Mouse (Mus musculus): ENCODE data around the gene Pramef8. TPM values are rescaled to one million over a fixed set of nuclear protein-coding genes. Genes with fewer than 3 reads are reported as not detected.
"Not testable (repeated sequence)": the region's sequence is repeated elsewhere in the genome, so short reads cannot be mapped to it uniquely, and the experiment has no call there.

Gene Pramef8
- polyA plus RNA-seq, 2 experiments, result 1.5 to 2.4 TPM

DNA sequence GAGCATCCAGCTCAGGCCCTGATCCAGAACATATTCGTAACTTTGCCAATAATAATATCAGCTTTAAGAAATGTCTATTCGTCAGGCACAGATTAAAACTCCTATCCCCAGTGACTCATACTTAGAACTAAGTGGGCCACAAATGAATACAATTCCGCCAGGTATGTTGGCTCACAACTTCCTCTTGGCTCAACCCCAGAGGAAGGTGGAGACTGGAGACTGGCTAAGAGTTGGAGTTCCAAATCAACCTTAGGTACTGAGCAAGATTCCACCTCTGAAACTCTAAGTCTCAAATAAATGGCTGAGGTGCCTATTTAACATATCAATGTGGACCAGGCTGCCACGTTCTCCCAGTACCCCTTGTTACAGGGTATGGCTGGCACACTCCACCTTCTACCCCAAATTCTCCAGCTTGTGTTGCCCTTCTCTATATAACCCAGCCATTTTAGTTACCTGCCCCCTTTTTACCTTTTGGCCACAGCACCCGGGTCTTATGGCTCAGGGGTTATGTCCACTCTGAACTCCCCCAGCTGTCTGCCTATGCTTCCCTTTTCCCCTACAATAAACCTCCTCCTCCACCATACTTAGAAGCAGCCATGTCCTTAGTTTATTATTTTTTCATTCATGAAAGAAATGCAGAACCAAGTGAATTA lies 534 bp upstream of the Pramef8 start:
- Histone ChIP-seq H3K27me3 (ENCODE audit: control insufficient read depth, insufficient read depth, low read length) (no peaks in the 10 kb centered on the region), H3K27ac (no peak overlapping the region), H3K4me1 (replicated peaks; ENCODE audit: control insufficient read depth in 2 of 2, insufficient read depth in 2 of 2, low read length in 1 of 2) (peaks cover 4 to 11% of the 10 kb centered on the region in 2 experiments; a peak in 3 of 4 replicates), H3K4me3 (ENCODE audit: insufficient read depth in 1 of 2, low read depth in 2 of 2, low read length in 2 of 2) (peak overlapping the region; percentile 83 to 100), H3K9ac (replicated peaks) (peak overlapping the region; percentile 85), H3K9me3 (ENCODE audit: control insufficient read depth, low read length) (no peaks in the 10 kb centered on the region), H3K4me2 (ENCODE audit: low read depth) (peak overlapping the region; percentile 72), H3K36me3 (replicated peaks; ENCODE audit: control insufficient read depth, insufficient read depth, low read depth) (no peaks in the 10 kb centered on the region)
- TF ChIP-seq CTCF (IDR thresholded peaks at IDR 0.05; ENCODE audit: low read depth) (no peak), EP300 (IDR thresholded peaks at IDR 0.05; ENCODE audit: low read depth) (no peak)
- DNase-seq (ENCODE audit: low read depth in 3 of 3, low spot score in 3 of 3), result peak in 1 of 3 experiments; percentile 1
- no peak for ATAC-seq (ENCODE audit: insufficient read depth)
- 73% methylated on average over 5 of the region's 5 CpGs for WGBS (ENCODE audit: insufficient replicate concordance)

- Histone ChIP-seq H3K9ac (replicated peaks) (no peak overlapping the region), H3K27me3 (ENCODE audit: control insufficient read depth, insufficient read depth, low read length) (no peaks in the 10 kb centered on the region), H3K4me1 (replicated peaks; ENCODE audit: control insufficient read depth in 2 of 2, insufficient read depth in 2 of 2, low read length in 1 of 2) (peaks cover 4 to 11% of the 10 kb centered on the region in 2 experiments; a peak in 3 of 4 replicates), H3K4me2 (ENCODE audit: low read depth) (peak overlapping the region; percentile 72; the same call in 1 of the 2 replicates), H3K27ac (no peak overlapping the region), H3K9me3 (ENCODE audit: control insufficient read depth, low read length) (no peaks in the 10 kb centered on the region), H3K36me3 (replicated peaks; ENCODE audit: control insufficient read depth, insufficient read depth, low read depth) (0 out of 2 replicates have a peak, but pooled peaks cover 2% of the 10 kb centered on the region), H3K4me3 (ENCODE audit: insufficient read depth in 1 of 2, low read depth in 2 of 2, low read length in 2 of 2) (no peak overlapping the region)
- DNase-seq (ENCODE audit: low read depth in 3 of 3, low spot score in 3 of 3) (no peak), ATAC-seq (ENCODE audit: insufficient read depth) (no peak)
- TF ChIP-seq EP300 (IDR thresholded peaks at IDR 0.05; ENCODE audit: low read depth) (no peak), CTCF (IDR thresholded peaks at IDR 0.05; ENCODE audit: low read depth) (no peak)
- WGBS (ENCODE audit: insufficient replicate concordance), result 68% methylated on average over 1 of the region's 1 CpGs
Measured at GRCm38 (mm10) chr4:143413621-143414020, 1.4 kb downstream of the Pramef8 start.

- H3K4me2 ChIP-seq (ENCODE audit: low read depth), result no peak overlapping the region
Measured at GRCm38 (mm10) chr4:143414121-143414520, 1.9 kb downstream of the Pramef8 start.

GRCm38 (mm10) chr4:143426770-143427169 lies 14.5 kb downstream of the Pramef8 start:
- WGBS (ENCODE audit: insufficient replicate concordance), result 64% methylated on average over 5 of the region's 5 CpGs
- not testable (repeated sequence) for H3K4me2 ChIP-seq (ENCODE audit: low read depth); H3K36me3 ChIP-seq (replicated peaks; ENCODE audit: control insufficient read depth, insufficient read depth, low read depth); DNase-seq (ENCODE audit: low read depth in 3 of 3, low spot score in 3 of 3); H3K4me3 ChIP-seq (ENCODE audit: insufficient read depth in 1 of 2, low read depth in 2 of 2, low read length in 2 of 2); H3K9me3 ChIP-seq (ENCODE audit: control insufficient read depth, low read length); H3K4me1 ChIP-seq (replicated peaks; ENCODE audit: control insufficient read depth in 2 of 2, insufficient read depth in 2 of 2, low read length in 1 of 2); H3K27ac ChIP-seq; H3K27me3 ChIP-seq (ENCODE audit: control insufficient read depth, insufficient read depth, low read length); H3K9ac ChIP-seq (replicated peaks); ATAC-seq (ENCODE audit: insufficient read depth)

More at GRCm38 (mm10) chr4:143414121-143414520, 1.9 kb downstream of the Pramef8 start:
- no peak overlapping the region for H3K27ac ChIP-seq
- H3K36me3 ChIP-seq (replicated peaks; ENCODE audit: control insufficient read depth, insufficient read depth, low read depth), result 0 out of 2 replicates have a peak, but pooled peaks cover 2% of the 10 kb centered on the region
- no peaks in the 10 kb centered on the region for H3K9me3 ChIP-seq (ENCODE audit: control insufficient read depth, low read length)
- no peak overlapping the region for H3K9ac ChIP-seq (replicated peaks)
- peaks cover 4 to 11% of the 10 kb centered on the region in 2 experiments; a peak in 3 of 4 replicates for H3K4me1 ChIP-seq (replicated peaks; ENCODE audit: control insufficient read depth in 2 of 2, insufficient read depth in 2 of 2, low read length in 1 of 2)
- no peak overlapping the region for H3K4me3 ChIP-seq (ENCODE audit: insufficient read depth in 1 of 2, low read depth in 2 of 2, low read length in 2 of 2)
- ATAC-seq (ENCODE audit: insufficient read depth), result no peak
- no peaks in the 10 kb centered on the region for H3K27me3 ChIP-seq (ENCODE audit: control insufficient read depth, insufficient read depth, low read length)
- no peak for DNase-seq (ENCODE audit: low read depth in 3 of 3, low spot score in 3 of 3)
- TF ChIP-seq EP300 (IDR thresholded peaks at IDR 0.05; ENCODE audit: low read depth), result no peak
- TF ChIP-seq CTCF (IDR thresholded peaks at IDR 0.05; ENCODE audit: low read depth), result no peak
- 74% methylated on average over 3 of the region's 3 CpGs for WGBS (ENCODE audit: insufficient replicate concordance)

GRCm38 (mm10) chr4:143450224-143450623 lies 38.0 kb downstream of the Pramef8 start, which contains the start of gene Oog4:
Gene Oog4, minus strand, starts transcription at chr4:143450324.
- no peak within 1 kb of the TSS for H3K27ac ChIP-seq
- no peaks in the 10 kb centered on the region for H3K36me3 ChIP-seq (replicated peaks; ENCODE audit: control insufficient read depth, insufficient read depth, low read depth)
- H3K9ac ChIP-seq (replicated peaks), result no peak within 1 kb of the TSS
- H3K4me1 ChIP-seq (replicated peaks; ENCODE audit: control insufficient read depth in 2 of 2, insufficient read depth in 2 of 2, low read length in 1 of 2), result no peaks in the 10 kb centered on the region
- H3K4me3 ChIP-seq (ENCODE audit: insufficient read depth in 1 of 2, low read depth in 2 of 2, low read length in 2 of 2), result no peak within 1 kb of the TSS
- 49% methylated on average over 3 of the region's 3 CpGs for WGBS (ENCODE audit: insufficient replicate concordance)
- no peak within 1 kb of the TSS for H3K4me2 ChIP-seq (ENCODE audit: low read depth)
- no peaks in the 10 kb centered on the region for H3K27me3 ChIP-seq (ENCODE audit: control insufficient read depth, insufficient read depth, low read length)
- no peak for ATAC-seq (ENCODE audit: insufficient read depth)
- no peaks in the 10 kb centered on the region for H3K9me3 ChIP-seq (ENCODE audit: control insufficient read depth, low read length)
- DNase-seq (ENCODE audit: low read depth in 3 of 3, low spot score in 3 of 3), result no peak
- TF ChIP-seq EP300 (IDR thresholded peaks at IDR 0.05; ENCODE audit: low read depth), result no peak
- TF ChIP-seq CTCF (IDR thresholded peaks at IDR 0.05; ENCODE audit: low read depth), result no peak

Other genes with a start within 250 kb of the Pramef8 start
- gene Prdm2, start 199.4 kb upstream of the Pramef8 start, polyA plus RNA-seq (2012; rRNA removed), result 3.3 and 3.6 TPM in 2 replicates
- 2.7 TPM in 2 replicates for gene Prdm2, start 199.4 kb upstream of the Pramef8 start, polyA plus RNA-seq (2014; fragmentation: Nextera tagmentation; extraction: Ambion mirVana)
- gene Pdpn, start 112.9 kb upstream of the Pramef8 start, polyA plus RNA-seq (2012; rRNA removed), result 0.29 and 0.47 TPM in 2 replicates
- 0.95 and 1.0 TPM in 2 replicates for gene Pdpn, start 112.9 kb upstream of the Pramef8 start, polyA plus RNA-seq (2014; fragmentation: Nextera tagmentation; extraction: Ambion mirVana)
- not detected in 2 replicates for gene Lrrc38, start 62.7 kb upstream of the Pramef8 start, polyA plus RNA-seq (2012; rRNA removed)
- not detected in 2 replicates for gene Lrrc38, start 62.7 kb upstream of the Pramef8 start, polyA plus RNA-seq (2014; fragmentation: Nextera tagmentation; extraction: Ambion mirVana)
- gene Pramel1, start 18.0 kb upstream of the Pramef8 start, polyA plus RNA-seq (2012; rRNA removed), result not detected in 2 replicates
- not detected in 2 replicates for gene Pramel1, start 18.0 kb upstream of the Pramef8 start, polyA plus RNA-seq (2014; fragmentation: Nextera tagmentation; extraction: Ambion mirVana)
- not detected in 2 replicates for gene Oog4, start 37.9 kb downstream of the Pramef8 start, polyA plus RNA-seq (2012; rRNA removed)
- gene Oog4, start 37.9 kb downstream of the Pramef8 start, polyA plus RNA-seq (2014; fragmentation: Nextera tagmentation; extraction: Ambion mirVana), result not detected in 2 replicates
- gene Gm13043, start 98.9 kb downstream of the Pramef8 start, polyA plus RNA-seq (2012; rRNA removed), result not detected in 2 replicates
- gene Gm13043, start 98.9 kb downstream of the Pramef8 start, polyA plus RNA-seq (2014; fragmentation: Nextera tagmentation; extraction: Ambion mirVana), result not detected in 2 replicates
- gene Gm13040, start 123.5 kb downstream of the Pramef8 start, polyA plus RNA-seq (2012; rRNA removed), result not detected in 2 replicates
- not detected in 2 replicates for gene Gm13040, start 123.5 kb downstream of the Pramef8 start, polyA plus RNA-seq (2014; fragmentation: Nextera tagmentation; extraction: Ambion mirVana)
- not detected in 2 replicates for gene BC080695, start 139.3 kb downstream of the Pramef8 start, polyA plus RNA-seq (2012; rRNA removed)
- gene BC080695, start 139.3 kb downstream of the Pramef8 start, polyA plus RNA-seq (2014; fragmentation: Nextera tagmentation; extraction: Ambion mirVana), result not detected in 2 replicates
- gene Gm13057, start 139.3 kb downstream of the Pramef8 start, polyA plus RNA-seq (2012; rRNA removed), result not detected in 2 replicates
- gene Gm13057, start 139.3 kb downstream of the Pramef8 start, polyA plus RNA-seq (2014; fragmentation: Nextera tagmentation; extraction: Ambion mirVana), result not detected in 2 replicates
- gene Gm13083, start 202.6 kb downstream of the Pramef8 start, polyA plus RNA-seq (2012; rRNA removed), result not detected in 2 replicates
- not detected in 2 replicates for gene Gm13083, start 202.6 kb downstream of the Pramef8 start, polyA plus RNA-seq (2014; fragmentation: Nextera tagmentation; extraction: Ambion mirVana)
- not detected in 2 replicates for gene Gm13088, start 244.8 kb downstream of the Pramef8 start, polyA plus RNA-seq (2012; rRNA removed)
- not detected in 2 replicates for gene Gm13088, start 244.8 kb downstream of the Pramef8 start, polyA plus RNA-seq (2014; fragmentation: Nextera tagmentation; extraction: Ambion mirVana)